Mouse (Mus musculus): ENCODE results near the gene Raf1. TPM values are rescaled to one million over a fixed set of nuclear protein-coding genes. Genes with fewer than 3 reads are reported as not detected.

The Raf1 gene
- total and polyA plus RNA-seq, 3 experiments, result 20.9 to 78.1 (median 53.0) TPM

GRCm38 (mm10) chr6:115631056-115631795, 45.2 kb downstream of the Raf1 start:
- Histone ChIP-seq H3K4me1 (ENCODE audit: insufficient read depth, low read depth, low read length) (no peaks in the 10 kb centered on the region), H3K4me3 (ENCODE audit: low read depth, low read length) (no peak overlapping the region), H3K27me3 (ENCODE audit: insufficient read depth, low read length) (no peaks in the 10 kb centered on the region), H3K9me3 (replicated peaks) (no peaks in the 10 kb centered on the region), H3K36me3 (replicated peaks) (peaks cover 91% of the 10 kb centered on the region)
- no peak for DNase-seq (ENCODE audit: low spot score)
- ATAC-seq (ENCODE audit: extremely low read depth, insufficient number of reproducible peaks, low FRiP score, poor library complexity, severe bottlenecking), result no peak
- TF ChIP-seq GATA1 (IDR thresholded peaks at IDR 0.05; ENCODE audit: borderline replicate concordance, low read length), result no peak

GRCm38 (mm10) chr6:115626121-115626520, 50.3 kb downstream of the Raf1 start:
- no peaks in the 10 kb centered on the region for H3K27me3 ChIP-seq (ENCODE audit: insufficient read depth, low read length)
- ATAC-seq (ENCODE audit: extremely low read depth, insufficient number of reproducible peaks, low FRiP score, poor library complexity, severe bottlenecking), result no peak
- H3K4me3 ChIP-seq (ENCODE audit: low read depth, low read length), result no peak overlapping the region
- peaks cover 95% of the 10 kb centered on the region for H3K36me3 ChIP-seq (replicated peaks)
- TF ChIP-seq CTCF (IDR thresholded peaks at IDR 0.05; ENCODE audit: low read depth, low read length), result no peak
- TF ChIP-seq POLR2AphosphoS5 (IDR thresholded peaks at IDR 0.05; ENCODE audit: insufficient replicate concordance, low read depth, low read length), result no peak
- TF ChIP-seq TAL1 (conservative IDR thresholded peaks at IDR 0.05; ENCODE audit: low read depth, low read length), result no peak
- no peak for TF ChIP-seq GATA2 (IDR thresholded peaks at IDR 0.05; ENCODE audit: borderline replicate concordance, low read depth, low read length)
- TF ChIP-seq GATA1 (IDR thresholded peaks at IDR 0.05; ENCODE audit: borderline replicate concordance, low read length), result no peak
- H3K4me1 ChIP-seq (ENCODE audit: insufficient read depth, low read depth, low read length), result no peaks in the 10 kb centered on the region
- no peak for DNase-seq (ENCODE audit: low spot score)
- H3K9me3 ChIP-seq (replicated peaks), result no peaks in the 10 kb centered on the region

- no peak for ATAC-seq (ENCODE audit: extremely low read depth, insufficient number of reproducible peaks, low FRiP score, poor library complexity, severe bottlenecking)
- TF ChIP-seq GATA1 (IDR thresholded peaks at IDR 0.05; ENCODE audit: borderline replicate concordance, low read length) (no peak), POLR2AphosphoS5 (IDR thresholded peaks at IDR 0.05; ENCODE audit: insufficient replicate concordance, low read depth, low read length) (no peak), TAL1 (conservative IDR thresholded peaks at IDR 0.05; ENCODE audit: low read depth, low read length) (no peak), GATA2 (IDR thresholded peaks at IDR 0.05; ENCODE audit: borderline replicate concordance, low read depth, low read length) (no peak), CTCF (IDR thresholded peaks at IDR 0.05; ENCODE audit: low read depth, low read length) (no peak)
These were observed 55.5 kb downstream of the Raf1 start for GRCm38 (mm10) chr6:115620942-115621341.

GRCm38 (mm10) chr6:115619818-115620217, 56.6 kb downstream of the Raf1 start:
- ATAC-seq (ENCODE audit: extremely low read depth, insufficient number of reproducible peaks, low FRiP score, poor library complexity, severe bottlenecking) (no peak), DNase-seq (ENCODE audit: low spot score) (no peak)
- peaks cover 99% of the 10 kb centered on the region for H3K36me3 ChIP-seq (replicated peaks)
- H3K9me3 ChIP-seq (replicated peaks), result no peaks in the 10 kb centered on the region
- TF ChIP-seq GATA2 (IDR thresholded peaks at IDR 0.05; ENCODE audit: borderline replicate concordance, low read depth, low read length) (no peak), POLR2AphosphoS5 (IDR thresholded peaks at IDR 0.05; ENCODE audit: insufficient replicate concordance, low read depth, low read length) (no peak), TAL1 (conservative IDR thresholded peaks at IDR 0.05; ENCODE audit: low read depth, low read length) (no peak), GATA1 (IDR thresholded peaks at IDR 0.05; ENCODE audit: borderline replicate concordance, low read length) (no peak), CTCF (IDR thresholded peaks at IDR 0.05; ENCODE audit: low read depth, low read length) (no peak)
- no peak overlapping the region for H3K4me3 ChIP-seq (ENCODE audit: low read depth, low read length)
- no peaks in the 10 kb centered on the region for H3K4me1 ChIP-seq (ENCODE audit: insufficient read depth, low read depth, low read length)
- no peaks in the 10 kb centered on the region for H3K27me3 ChIP-seq (ENCODE audit: insufficient read depth, low read length)

More at GRCm38 (mm10) chr6:115620942-115621341, 55.5 kb downstream of the Raf1 start:
- no peaks in the 10 kb centered on the region for H3K4me1 ChIP-seq (ENCODE audit: insufficient read depth, low read depth, low read length)
- DNase-seq (ENCODE audit: low spot score), result no peak
- H3K9me3 ChIP-seq (replicated peaks), result no peaks in the 10 kb centered on the region
- peaks cover 100% of the 10 kb centered on the region for H3K36me3 ChIP-seq (replicated peaks)
- H3K27me3 ChIP-seq (ENCODE audit: insufficient read depth, low read length), result no peaks in the 10 kb centered on the region
- H3K4me3 ChIP-seq (ENCODE audit: low read depth, low read length), result no peak overlapping the region

GRCm38 (mm10) chr6:115615983-115616382, 60.5 kb downstream of the Raf1 start:
- Histone ChIP-seq H3K36me3 (replicated peaks) (peaks cover 99% of the 10 kb centered on the region), H3K27me3 (ENCODE audit: insufficient read depth, low read length) (no peaks in the 10 kb centered on the region), H3K9me3 (replicated peaks) (no peaks in the 10 kb centered on the region), H3K4me1 (ENCODE audit: insufficient read depth, low read depth, low read length) (no peaks in the 10 kb centered on the region), H3K4me3 (ENCODE audit: low read depth, low read length) (no peak overlapping the region)
- TF ChIP-seq POLR2AphosphoS5 (IDR thresholded peaks at IDR 0.05; ENCODE audit: insufficient replicate concordance, low read depth, low read length) (no peak), TAL1 (conservative IDR thresholded peaks at IDR 0.05; ENCODE audit: low read depth, low read length) (no peak), GATA2 (IDR thresholded peaks at IDR 0.05; ENCODE audit: borderline replicate concordance, low read depth, low read length) (no peak), GATA1 (IDR thresholded peaks at IDR 0.05; ENCODE audit: borderline replicate concordance, low read length) (no peak), CTCF (IDR thresholded peaks at IDR 0.05; ENCODE audit: low read depth, low read length) (no peak)
- ATAC-seq (ENCODE audit: extremely low read depth, insufficient number of reproducible peaks, low FRiP score, poor library complexity, severe bottlenecking) (no peak), DNase-seq (ENCODE audit: low spot score) (no peak)

- no peak for ATAC-seq (ENCODE audit: extremely low read depth, insufficient number of reproducible peaks, low FRiP score, poor library complexity, severe bottlenecking)
- H3K4me3 ChIP-seq (ENCODE audit: low read depth, low read length), result no peak overlapping the region
- TF ChIP-seq GATA1 (IDR thresholded peaks at IDR 0.05; ENCODE audit: borderline replicate concordance, low read length), result no peak
- no peak for TF ChIP-seq CTCF (IDR thresholded peaks at IDR 0.05; ENCODE audit: low read depth, low read length)
- TF ChIP-seq GATA2 (IDR thresholded peaks at IDR 0.05; ENCODE audit: borderline replicate concordance, low read depth, low read length), result no peak
- TF ChIP-seq TAL1 (conservative IDR thresholded peaks at IDR 0.05; ENCODE audit: low read depth, low read length), result no peak
- TF ChIP-seq POLR2AphosphoS5 (IDR thresholded peaks at IDR 0.05; ENCODE audit: insufficient replicate concordance, low read depth, low read length), result no peak
- no peak for DNase-seq (ENCODE audit: low spot score)
- no peaks in the 10 kb centered on the region for H3K4me1 ChIP-seq (ENCODE audit: insufficient read depth, low read depth, low read length)
- H3K36me3 ChIP-seq (replicated peaks), result peaks cover 97% of the 10 kb centered on the region
- H3K9me3 ChIP-seq (replicated peaks), result no peaks in the 10 kb centered on the region
- no peaks in the 10 kb centered on the region for H3K27me3 ChIP-seq (ENCODE audit: insufficient read depth, low read length)
These were observed 62.6 kb downstream of the Raf1 start for GRCm38 (mm10) chr6:115613793-115614192.
